Mouse (Mus musculus): Measurements from ENCODE around the gene Gm21958. TPM values are rescaled to one million over a fixed set of nuclear protein-coding genes. Genes with fewer than 3 reads are reported as not detected.

Gene Gm21958
- not detected in 2 replicates for polyA plus RNA-seq (2012; ENCODE audit: low replicate concordance)

GRCm38 (mm10) chr3:54714253-54714652, at the start of gene Gm21958:
Gene Gm21958 (minus strand): TSS chr3:54714353.

GRCm38 (mm10) chr3:54755145-54756041, 41.2 kb upstream of the Gm21958 start, which contains the start of gene Smad9:
Gene Smad9 (plus strand): TSS chr3:54755582.

GRCm38 (mm10) chr3:54735247-54736046, 21.3 kb upstream of the Gm21958 start, which contains the start of the genes Exosc8 and Alg5:
Gene Exosc8 (minus strand): TSS chr3:54735393.
Gene Alg5 (plus strand): TSS chr3:54735539.

GRCm38 (mm10) chr3:54692202-54693055, 21.7 kb downstream of the Gm21958 start, which contains the start of gene Supt20:
Gene Supt20 (plus strand): TSS chr3:54692807.

Other genes starting within 250 kb of the Gm21958 start
- gene Supt20, start 21.5 kb downstream of the Gm21958 start, polyA plus RNA-seq (2012; ENCODE audit: low replicate concordance), result 3.1 and 10.8 TPM in 2 replicates
- 6.1 and 22.6 TPM in 2 replicates for gene Exosc8, start 21.0 kb upstream of the Gm21958 start, polyA plus RNA-seq (2012; ENCODE audit: low replicate concordance)
- gene Alg5, start 21.2 kb upstream of the Gm21958 start, polyA plus RNA-seq (2012; ENCODE audit: low replicate concordance), result 1.7 and 2.3 TPM in 2 replicates
- gene Smad9, start 41.2 kb upstream of the Gm21958 start, polyA plus RNA-seq (2012; ENCODE audit: low replicate concordance), result not detected in 2 replicates
- gene Rfxap, start 93.4 kb upstream of the Gm21958 start, polyA plus RNA-seq (2012; ENCODE audit: low replicate concordance), result 41.6 and 67.5 TPM in 2 replicates
- gene Sertm1, start 201.5 kb upstream of the Gm21958 start, polyA plus RNA-seq (2012; ENCODE audit: low replicate concordance), result not detected in 2 replicates

Measured in leukemia stem cell, adult 10-12 weeks (primary cell).